Mouse (Mus musculus) G1E (cell line): ENCODE measurements at regions not wholly inside any gene's neighbourhood (a gene's known extent, or its start where the extent isn't known, plus 50 kb on each side); places are given as distances from the start of the nearest gene placed in this dataset.

Experiments used
- CTCF ChIP-seq: IDR thresholded peaks from 2 replicates; pipeline ENCODE4 v1.5.1; 2012; ENCODE audit warnings: low read depth, low read length, inconsistent platforms, mixed read lengths
- GATA1 ChIP-seq: IDR thresholded peaks from 2 replicates; pipeline ENCODE4 v1.6.1; 2012; ENCODE audit warnings: borderline replicate concordance, low read length, inconsistent platforms, mixed read lengths
- GATA2 ChIP-seq: IDR thresholded peaks from 2 replicates; pipeline ENCODE4 v1.6.1; 2012; ENCODE audit warnings: low read depth, low read length, inconsistent platforms, borderline replicate concordance
- POLR2AphosphoS5 ChIP-seq: IDR thresholded peaks from 2 replicates; pipeline ENCODE4 v1.6.1; 2012; ENCODE audit warnings: low read depth, low read length, inconsistent platforms; ENCODE audit not compliant: insufficient replicate concordance
- TAL1 ChIP-seq: conservative IDR thresholded peaks from 2 replicates; pipeline ENCODE4 v1.6.1; 2012; ENCODE audit warnings: low read depth, low read length, inconsistent platforms, mixed read lengths

GRCm38 (mm10) chr13:28693078-28693477 is 260.4 kb downstream of the Sox4 start:
- TF ChIP-seq CTCF (no peak), TAL1 (no peak), GATA1 (no peak), GATA2 (no peak), POLR2AphosphoS5 (no peak)
